ENCODE assay signal across 8 mouse cellular contexts in genomic region chr2:148375326-148376150, GRCm38 (mm10). TPM values are rescaled to one million over a fixed set of nuclear protein-coding genes. Genes with fewer than 3 reads are reported as not detected.
A peak's percentile ranks its signal among the peaks of the same experiment; 100 is the strongest.
DNase-seq lines count a peak whose midpoint lies in the region; ATAC-seq lines count a peak whose summit lies in the region.

No protein-coding gene starts in this region.

- 75% methylated on average over 10 of the region's 10 CpGs for WGBS in hindbrain, embryonic 11.5 days
- WGBS in hindbrain, embryonic 12.5 days = 70% methylated on average over 10 of the region's 10 CpGs
- WGBS in intestine, embryonic 15.5 days = 73% methylated on average over 10 of the region's 10 CpGs

- DNase-seq in hindbrain, embryonic 11.5 days (ENCODE audit: low spot score) = peak; percentile 74
- peak; percentile 67 for DNase-seq in ES-CJ7 (ENCODE audit: low read depth, low spot score)
- peak; percentile 52 for DNase-seq in c-Kit-positive CD71-negative TER-119-negative erythroid progenitor cells, embryonic 14.5 days (ENCODE audit: low read depth)
- DNase-seq in lung, postnatal 4 days = peak; percentile 53 to 69
- peak; percentile 57 for DNase-seq in thymus, postnatal 0 days (ENCODE audit: low spot score)
- DNase-seq in ovary, postnatal 14 days (ENCODE audit: low spot score) = no peak

- H3K4me3 ChIP-seq in hindbrain, embryonic 11.5 days (ENCODE audit: low read depth, low read length) = no peak overlapping the region
- H3K4me3 ChIP-seq in hindbrain, embryonic 12.5 days = no peak overlapping the region
- no peak overlapping the region for H3K4me3 ChIP-seq in intestine, embryonic 15.5 days (replicated peaks)

- ATAC-seq in hindbrain, embryonic 11.5 days (ENCODE audit: low FRiP score) = no peak
- no peak for ATAC-seq in hindbrain, embryonic 12.5 days (ENCODE audit: low FRiP score)
- ATAC-seq in intestine, embryonic 15.5 days = 0 out of 2 replicates have a peak, but pooled peaks have one; percentile 28

- H3K27ac ChIP-seq in hindbrain, embryonic 11.5 days (ENCODE audit: low read depth, low read length) = no peak overlapping the region
- no peak overlapping the region for H3K27ac ChIP-seq in hindbrain, embryonic 12.5 days
- H3K27ac ChIP-seq in intestine, embryonic 15.5 days = no peak overlapping the region

- H3K4me1 ChIP-seq in hindbrain, embryonic 11.5 days (replicated peaks; ENCODE audit: control insufficient read depth, insufficient read depth, low read length) = no peaks in the 10 kb centered on the region
- H3K4me1 ChIP-seq in hindbrain, embryonic 12.5 days = no peaks in the 10 kb centered on the region
- no peaks in the 10 kb centered on the region for H3K4me1 ChIP-seq in intestine, embryonic 15.5 days (replicated peaks)

- H3K9me3 ChIP-seq in hindbrain, embryonic 11.5 days (ENCODE audit: control insufficient read depth, low read length) = no peaks in the 10 kb centered on the region
- H3K9me3 ChIP-seq in hindbrain, embryonic 12.5 days (replicated peaks) = no peaks in the 10 kb centered on the region
- no peaks in the 10 kb centered on the region for H3K9me3 ChIP-seq in intestine, embryonic 15.5 days

- no peaks in the 10 kb centered on the region for H3K27me3 ChIP-seq in hindbrain, embryonic 11.5 days (ENCODE audit: control insufficient read depth, insufficient read depth, low read length)
- no peaks in the 10 kb centered on the region for H3K27me3 ChIP-seq in hindbrain, embryonic 12.5 days
- H3K27me3 ChIP-seq in intestine, embryonic 15.5 days (replicated peaks) = no peaks in the 10 kb centered on the region

- no peak overlapping the region for H3K4me2 ChIP-seq in hindbrain, embryonic 11.5 days (replicated peaks; ENCODE audit: low read depth, low read length)
- no peak overlapping the region for H3K4me2 ChIP-seq in hindbrain, embryonic 12.5 days (replicated peaks)
- no peak overlapping the region for H3K4me2 ChIP-seq in intestine, embryonic 15.5 days (replicated peaks)

- H3K36me3 ChIP-seq in hindbrain, embryonic 11.5 days (ENCODE audit: control insufficient read depth, insufficient read depth, low read length) = no peaks in the 10 kb centered on the region
- no peaks in the 10 kb centered on the region for H3K36me3 ChIP-seq in hindbrain, embryonic 12.5 days
- no peaks in the 10 kb centered on the region for H3K36me3 ChIP-seq in intestine, embryonic 15.5 days

- no peak overlapping the region for H3K9ac ChIP-seq in hindbrain, embryonic 11.5 days (ENCODE audit: low read depth, low read length)
- no peak overlapping the region for H3K9ac ChIP-seq in hindbrain, embryonic 12.5 days
- no peak overlapping the region for H3K9ac ChIP-seq in intestine, embryonic 15.5 days

RNA-seq across cellular contexts. Expression of gene Sstr4, which starts 19.6 kb away (rescaled TPM):
- polyA plus RNA-seq in hindbrain, embryonic 11.5 days (2014; fragmentation: Nextera tagmentation; extraction: Ambion mirVana) = 0.75 and 0.85 TPM in 2 replicates
- 1.7 TPM in 2 replicates for polyA plus RNA-seq in hindbrain, embryonic 12.5 days (2016; fragmentation: Nextera tagmentation; extraction: Ambion mirVana)
- polyA plus RNA-seq in intestine, embryonic 15.5 days (2015; fragmentation: Nextera tagmentation; extraction: Ambion mirVana) = 2.2 and 2.4 TPM in 2 replicates
- polyA plus RNA-seq in thymus, postnatal 0 days (2015; fragmentation: Nextera tagmentation; extraction: Ambion mirVana) = not detected in 2 replicates

RNA-seq across cellular contexts. Expression of gene Thbd, which starts 32.5 kb away (rescaled TPM):
- polyA plus RNA-seq in hindbrain, embryonic 11.5 days (2014; fragmentation: Nextera tagmentation; extraction: Ambion mirVana) = 6.8 and 7.4 TPM in 2 replicates
- polyA plus RNA-seq in hindbrain, embryonic 12.5 days (2016; fragmentation: Nextera tagmentation; extraction: Ambion mirVana) = 13.4 and 16.6 TPM in 2 replicates
- 46.1 and 47.0 TPM in 2 replicates for polyA plus RNA-seq in intestine, embryonic 15.5 days (2015; fragmentation: Nextera tagmentation; extraction: Ambion mirVana)
- polyA plus RNA-seq in thymus, postnatal 0 days (2015; fragmentation: Nextera tagmentation; extraction: Ambion mirVana) = 3.8 and 4.9 TPM in 2 replicates
